Mouse (Mus musculus): ENCODE measurements around the gene Zfp599. TPM values are rescaled to one million over a fixed set of nuclear protein-coding genes. Genes with fewer than 3 reads are reported as not detected.

Gene Zfp599
- 0.12 and 0.36 TPM in 2 replicates for polyA plus RNA-seq (2012; ENCODE audit: low replicate concordance)

DNA sequence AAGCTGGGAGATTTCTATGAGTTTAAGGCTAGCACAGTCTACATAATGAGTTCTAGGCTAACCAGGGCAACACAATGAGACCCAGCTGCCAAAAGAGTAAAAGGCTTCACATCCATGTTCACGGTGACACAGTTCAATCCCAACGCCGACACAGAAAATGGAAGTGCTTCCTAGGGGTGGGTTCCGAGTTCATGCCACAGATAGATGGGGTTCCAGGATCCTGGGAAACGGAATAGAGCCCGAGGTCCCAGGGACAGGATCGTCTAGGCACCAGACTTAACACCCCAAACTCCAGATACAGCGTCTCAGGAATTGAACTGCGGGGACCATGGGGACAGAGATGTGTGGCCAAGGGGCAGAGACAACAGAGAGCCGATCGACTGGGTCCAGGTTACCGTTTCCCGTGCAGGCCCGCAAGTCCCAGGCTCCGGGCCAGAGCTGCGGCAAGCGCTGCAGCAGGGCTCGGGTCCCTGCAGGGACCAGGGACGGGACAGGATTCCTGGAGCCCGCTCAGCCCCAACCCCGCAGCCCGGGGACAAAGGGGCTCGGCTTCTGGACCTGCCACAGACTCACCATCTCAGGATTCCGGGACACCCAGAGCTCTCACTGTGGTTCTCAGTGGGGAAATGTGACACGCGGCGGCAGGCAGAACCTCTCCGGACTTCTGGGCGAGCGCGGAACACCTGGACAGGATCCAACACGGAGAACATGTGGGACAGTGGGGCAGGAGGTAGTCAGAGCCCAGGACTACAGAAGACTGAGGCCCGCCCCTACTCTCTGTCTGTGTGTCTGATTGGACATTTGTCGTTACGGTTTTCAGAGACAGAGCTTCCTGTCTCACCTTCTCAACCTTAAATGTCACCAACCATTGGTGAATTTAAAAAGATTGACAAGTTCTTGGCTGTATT is at the start of gene Zfp599:
Gene Zfp599, minus strand, starts transcription at position 712 of the 908 bp plus-strand sequence.

DNA sequence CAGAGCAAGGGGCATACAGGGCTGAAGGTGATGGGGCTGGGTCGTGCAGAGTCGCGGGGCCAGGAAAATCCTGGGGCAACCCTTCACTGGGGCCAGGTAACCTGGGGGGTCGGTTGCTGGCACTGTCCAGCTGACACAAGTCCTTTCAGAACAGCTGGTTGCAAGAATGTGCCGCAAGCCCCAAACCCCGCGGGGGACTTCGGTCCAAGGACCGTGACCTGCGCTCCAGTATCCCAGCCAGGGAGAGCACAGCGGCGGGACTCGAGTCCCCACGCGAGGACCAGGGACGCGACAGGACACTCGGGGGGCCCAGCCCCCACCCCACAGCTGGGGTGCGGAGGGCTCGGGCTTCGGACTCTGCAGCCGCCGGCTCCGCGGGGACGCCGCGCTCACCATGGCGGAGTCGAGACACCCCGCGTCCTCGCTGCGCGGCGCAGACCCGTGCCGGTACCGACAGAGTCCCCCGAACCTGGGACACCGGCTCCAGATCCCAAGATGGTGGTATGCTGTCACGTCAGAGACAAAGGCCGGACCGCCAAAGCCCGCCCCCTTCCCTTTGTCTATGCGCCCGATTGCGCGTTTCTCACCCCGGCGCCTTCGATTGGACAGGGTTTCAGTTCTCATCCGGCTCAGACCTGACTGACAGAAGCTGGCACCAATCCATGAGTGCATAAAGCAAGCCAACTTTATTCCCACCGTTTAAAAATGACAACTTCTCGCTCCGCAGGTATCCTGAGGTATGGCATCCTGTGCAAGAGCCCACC is 47.6 kb upstream of the Zfp599 start, which contains the start of gene Zfp810:
Gene Zfp810, minus strand, starts transcription at position 493 of the 764 bp plus-strand sequence.

DNA sequence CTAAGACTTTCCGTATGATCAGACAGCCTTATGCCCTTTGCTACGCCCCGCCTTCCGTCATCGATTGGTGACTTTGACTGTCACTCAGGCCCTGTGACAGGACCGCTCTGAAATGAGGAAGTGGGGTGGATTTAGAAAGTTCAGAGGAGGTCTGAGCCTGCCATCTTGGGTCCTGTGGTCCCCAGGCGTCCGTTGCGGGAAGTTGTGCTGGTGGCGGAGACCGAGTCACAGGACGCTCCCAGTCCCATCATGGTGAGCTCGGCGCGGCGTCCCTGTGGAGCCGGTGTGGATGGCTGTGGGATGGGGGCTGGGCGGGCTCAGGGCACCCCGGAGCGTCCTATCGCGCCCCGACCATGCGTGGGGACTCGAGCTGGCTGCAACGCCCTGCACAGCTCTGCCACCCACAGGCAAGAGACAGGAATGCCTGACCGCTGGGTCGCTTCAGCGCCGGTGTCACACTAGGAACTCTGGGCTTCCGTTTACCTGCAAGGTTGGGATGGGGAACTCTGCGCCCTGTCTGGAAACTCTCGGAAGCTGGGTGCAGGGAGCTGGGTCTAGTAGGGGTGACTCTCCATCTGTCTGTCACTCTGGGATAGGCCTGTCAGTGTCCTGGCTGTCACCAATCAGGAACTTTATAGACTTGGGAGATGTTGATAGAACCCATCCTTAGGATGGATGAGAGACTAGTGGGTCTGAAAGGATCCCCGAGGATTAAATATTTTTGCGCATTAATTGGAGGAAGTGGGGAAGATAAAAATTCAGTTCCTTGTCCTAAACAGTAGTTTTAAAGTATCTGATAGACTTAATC is 33.9 kb downstream of the Zfp599 start, which contains the start of gene Zfp809:
Gene Zfp809, plus strand, starts transcription at position 134 of the 808 bp plus-strand sequence.

Other genes with a start within 250 kb of the Zfp599 start
- 0.05 TPM in 1 of 2 replicates, not detected in the other for gene Elavl3, start 207.9 kb downstream of the Zfp599 start, polyA plus RNA-seq (2012; ENCODE audit: low replicate concordance)
- not detected in 2 replicates for gene Gm49318, start 188.6 kb downstream of the Zfp599 start, polyA plus RNA-seq (2012; ENCODE audit: low replicate concordance)
- gene Zfp653, start 188.5 kb downstream of the Zfp599 start, polyA plus RNA-seq (2012; ENCODE audit: low replicate concordance), result 19.9 and 36.2 TPM in 2 replicates
- 15.6 and 32.9 TPM in 2 replicates for gene Ecsit, start 174.5 kb downstream of the Zfp599 start, polyA plus RNA-seq (2012; ENCODE audit: low replicate concordance)
- gene Cnn1, start 160.7 kb downstream of the Zfp599 start, polyA plus RNA-seq (2012; ENCODE audit: low replicate concordance), result not detected in 2 replicates
- gene Elof1, start 142.7 kb downstream of the Zfp599 start, polyA plus RNA-seq (2012; ENCODE audit: low replicate concordance), result 20.8 and 209 TPM in 2 replicates
- gene Acp5, start 124.2 kb downstream of the Zfp599 start, polyA plus RNA-seq (2012; ENCODE audit: low replicate concordance), result 101 and 225 TPM in 2 replicates
- 38.8 and 41.8 TPM in 2 replicates for gene Pigyl, start 103.0 kb downstream of the Zfp599 start, polyA plus RNA-seq (2012; ENCODE audit: low replicate concordance)
- not detected in 2 replicates for gene Zfp872, start 71.8 kb downstream of the Zfp599 start, polyA plus RNA-seq (2012; ENCODE audit: low replicate concordance)
- 4.1 and 5.4 TPM in 2 replicates for gene Zfp809, start 34.2 kb downstream of the Zfp599 start, polyA plus RNA-seq (2012; ENCODE audit: low replicate concordance)
- gene Zfp810, start 47.8 kb upstream of the Zfp599 start, polyA plus RNA-seq (2012; ENCODE audit: low replicate concordance), result 2.2 and 2.7 TPM in 2 replicates
- 5.3 and 11.7 TPM in 2 replicates for gene Anln, start 129.3 kb upstream of the Zfp599 start, polyA plus RNA-seq (2012; ENCODE audit: low replicate concordance)
- 0.08 and 2.5 TPM in 2 replicates for gene 9530077C05Rik, start 151.6 kb upstream of the Zfp599 start, polyA plus RNA-seq (2012; ENCODE audit: low replicate concordance)
- gene Gm17545, start 194.4 kb upstream of the Zfp599 start, polyA plus RNA-seq (2012; ENCODE audit: low replicate concordance), result not detected in 2 replicates
- 46.2 and 58.8 TPM in 2 replicates for gene Rp9, start 209.8 kb upstream of the Zfp599 start, polyA plus RNA-seq (2012; ENCODE audit: low replicate concordance)
- gene Bbs9, start 215.8 kb upstream of the Zfp599 start, polyA plus RNA-seq (2012; ENCODE audit: low replicate concordance), result 0.99 and 1.3 TPM in 2 replicates

All from leukemia stem cell, adult 10-12 weeks (primary cell).